Mouse (Mus musculus) testis, adult 2 months (tissue): ENCODE data around the gene Gys2.

ENCODE experiments used
- CTCF ChIP-seq: fragments of 200-500 bp; IDR thresholded peaks from 2 replicates; pipeline ENCODE4 v1.5.1; 2012; ENCODE audit warnings: low read depth, mild to moderate bottlenecking, inconsistent platforms, low read length, moderate library complexity; ENCODE audit not compliant: control insufficient read depth, insufficient read depth, insufficient replicate concordance
- POLR2A ChIP-seq: fragments of 200-500 bp; IDR thresholded peaks from 2 replicates; pipeline ENCODE4 v1.6.1; 2012; ENCODE audit warnings: low read depth, mild to moderate bottlenecking, inconsistent platforms, low read length, moderate library complexity; ENCODE audit not compliant: control insufficient read depth

DNA sequence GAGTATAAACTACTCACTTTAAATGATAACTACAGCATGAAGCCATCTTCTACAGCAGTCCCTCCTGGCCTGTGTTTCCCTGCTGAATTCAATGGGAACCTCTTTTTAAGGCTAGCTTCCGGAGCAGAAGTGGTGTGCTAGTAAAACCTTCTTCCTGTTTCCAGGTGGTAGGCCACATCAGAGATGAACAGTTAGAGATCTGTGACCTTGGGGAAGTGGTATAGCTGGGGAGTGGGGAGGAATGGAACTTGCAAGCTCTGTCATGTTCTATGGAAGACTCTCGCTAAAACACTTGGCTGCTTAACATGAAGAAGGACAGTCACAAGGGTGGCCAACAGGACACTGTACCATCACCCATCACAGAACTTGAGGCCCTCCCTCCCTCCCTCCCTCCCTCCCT is 19.6 kb downstream of the Gys2 start:
- no peak for TF ChIP-seq CTCF
- TF ChIP-seq POLR2A: no peak
